Mouse (Mus musculus) hindbrain, postnatal 0 days (tissue): ENCODE measurements at regions not wholly inside any gene's neighbourhood (a gene's known extent, or its start where the extent isn't known, plus 50 kb on each side); places are given as distances from the start of the nearest gene placed in this dataset.

Experiments used
- ATAC-seq: fragments of 200-750 bp; cut with Nextera tagmentation; 2 replicates; pipeline ENCODE4 v1.8.0; 2017; ENCODE audit warnings: mild to moderate bottlenecking, moderate TSS enrichment, moderate library complexity
- DNase-seq: peaks from one replicate; pipeline ENCODE4 v3.0.0-alpha.2; 2015; ENCODE audit warnings: low spot score
- H3K27ac ChIP-seq: fragments of 300-500 bp; sonication (generic); 2 replicates; pipeline ENCODE4 v1.5.1; 2014; ENCODE audit warnings: mild to moderate bottlenecking
- H3K27me3 ChIP-seq: fragments of 300-500 bp; sonication (generic); 2 replicates; pipeline ENCODE4 v1.6.1; 2014; ENCODE audit warnings: low read length, mixed read lengths; ENCODE audit not compliant: insufficient read depth
- H3K36me3 ChIP-seq: fragments of 300-500 bp; sonication (generic); 2 replicates; pipeline ENCODE4 v1.6.1; 2014; ENCODE audit warnings: low read length, mixed read lengths; ENCODE audit not compliant: insufficient read depth
- H3K4me1 ChIP-seq: fragments of 300-500 bp; sonication (generic); 2 replicates; pipeline ENCODE4 v1.6.1; 2014; ENCODE audit warnings: antibody characterized with exemption, low read length, mixed read lengths; ENCODE audit not compliant: insufficient read depth
- H3K4me2 ChIP-seq: fragments of 300-500 bp; sonication (generic); 2 replicates; pipeline ENCODE4 v1.6.1; 2014; ENCODE audit warnings: low read depth, mild to moderate bottlenecking, low read length, moderate library complexity, mixed read lengths
- H3K4me3 ChIP-seq: fragments of 300-500 bp; sonication (generic); 2 replicates; pipeline ENCODE4 v1.5.1; 2014; ENCODE audit warnings: low read length
- H3K9ac ChIP-seq: fragments of 300-500 bp; sonication (generic); replicated peaks from 2 replicates; pipeline ENCODE4 v1.6.1; 2014; ENCODE audit warnings: mild to moderate bottlenecking, low read length, moderate library complexity, mixed read lengths
- H3K9me3 ChIP-seq: fragments of 300-500 bp; sonication (generic); 2 replicates; pipeline ENCODE4 v1.6.1; 2016; ENCODE audit warnings: low read length, mixed read lengths
- CTCF ChIP-seq: IDR thresholded peaks from 2 replicates; pipeline ENCODE4 v1.5.1; 2016; ENCODE audit warnings: antibody characterized with exemption, control low read depth, low read depth
- WGBS: fragments of 180-500 bp; shearing (Covaris S2); extraction: QIAGEN DNeasy Blood & Tissue Kit; methylation state at CpG from one replicate; pipeline ENCODE4 v1.1.7; 2014; 5-methylcytosine and 5-hydroxymethylcytosine counted together

- Histone ChIP-seq H3K9ac (no peak overlapping the region), H3K4me2 (no peak overlapping the region), H3K36me3 (no peaks in the 10 kb centered on the region), H3K27me3 (no peaks in the 10 kb centered on the region), H3K4me3 (no peak overlapping the region), H3K27ac (no peak overlapping the region), H3K9me3 (no peaks in the 10 kb centered on the region), H3K4me1 (no peaks in the 10 kb centered on the region)
- peak; percentile 63 for DNase-seq
- TF ChIP-seq CTCF, result peak; percentile 82
- peak; percentile 75; the same call in 1 of the 2 replicates for ATAC-seq
- 85% methylated on average over 5 of the region's 5 CpGs for WGBS
These were observed 75.3 kb upstream of the Map2 start for GRCm38 (mm10) chr1:66099562-66100444.

GRCm38 (mm10) chr1:66101419-66101818 lies 73.7 kb upstream of the Map2 start:
- ATAC-seq (no peak), DNase-seq (no peak)
- H3K4me3 ChIP-seq, result no peak overlapping the region
- 37% methylated on average over 2 of the region's 2 CpGs for WGBS
- no peak overlapping the region for H3K4me2 ChIP-seq
- no peak overlapping the region for H3K27ac ChIP-seq
- H3K27me3 ChIP-seq, result no peaks in the 10 kb centered on the region
- H3K36me3 ChIP-seq, result no peaks in the 10 kb centered on the region
- no peaks in the 10 kb centered on the region for H3K4me1 ChIP-seq
- no peak overlapping the region for H3K9ac ChIP-seq
- TF ChIP-seq CTCF, result no peak
- H3K9me3 ChIP-seq, result no peaks in the 10 kb centered on the region

GRCm38 (mm10) chr1:66104493-66104892 lies 70.6 kb upstream of the Map2 start:
- H3K9ac ChIP-seq, result no peak overlapping the region
- DNase-seq (peak; percentile 57), ATAC-seq (peak; percentile 63; the same call in 1 of the 2 replicates)
- WGBS, result 35% methylated on average over 1 of the region's 1 CpGs
- peak; percentile 72 for TF ChIP-seq CTCF
- no peak overlapping the region for H3K27ac ChIP-seq
- no peaks in the 10 kb centered on the region for H3K27me3 ChIP-seq
- no peak overlapping the region for H3K4me3 ChIP-seq
- H3K36me3 ChIP-seq, result no peaks in the 10 kb centered on the region
- no peak overlapping the region for H3K4me2 ChIP-seq
- no peaks in the 10 kb centered on the region for H3K4me1 ChIP-seq
- no peaks in the 10 kb centered on the region for H3K9me3 ChIP-seq

GRCm38 (mm10) chr1:66105206-66105605 lies 69.9 kb upstream of the Map2 start:
- Histone ChIP-seq H3K27ac (no peak overlapping the region), H3K4me2 (no peak overlapping the region), H3K27me3 (no peaks in the 10 kb centered on the region), H3K9ac (no peak overlapping the region), H3K9me3 (no peaks in the 10 kb centered on the region), H3K4me3 (no peak overlapping the region), H3K36me3 (no peaks in the 10 kb centered on the region), H3K4me1 (no peaks in the 10 kb centered on the region)
- ATAC-seq, result no peak
- WGBS, result 94% methylated on average over 3 of the region's 5 CpGs
- no peak for DNase-seq
- TF ChIP-seq CTCF, result no peak

- 71% methylated on average over 3 of the region's 3 CpGs for WGBS
- Histone ChIP-seq H3K9ac (no peak overlapping the region), H3K27me3 (no peaks in the 10 kb centered on the region), H3K9me3 (no peaks in the 10 kb centered on the region), H3K4me2 (no peak overlapping the region), H3K27ac (no peak overlapping the region), H3K4me3 (no peak overlapping the region), H3K36me3 (no peaks in the 10 kb centered on the region), H3K4me1 (no peaks in the 10 kb centered on the region)
- ATAC-seq, result no peak
- no peak for TF ChIP-seq CTCF
- DNase-seq, result peak; percentile 24
These were observed 67.0 kb upstream of the Map2 start for GRCm38 (mm10) chr1:66108051-66108450.

- H3K9ac ChIP-seq, result no peak overlapping the region
- H3K9me3 ChIP-seq, result no peaks in the 10 kb centered on the region
- ATAC-seq (no peak), DNase-seq (no peak)
- no peak for TF ChIP-seq CTCF
- no peaks in the 10 kb centered on the region for H3K27me3 ChIP-seq
- no peaks in the 10 kb centered on the region for H3K4me1 ChIP-seq
- H3K4me2 ChIP-seq, result no peak overlapping the region
- H3K36me3 ChIP-seq, result no peaks in the 10 kb centered on the region
- no peak overlapping the region for H3K27ac ChIP-seq
- WGBS, result 62% methylated on average over 1 of the region's 1 CpGs
- no peak overlapping the region for H3K4me3 ChIP-seq
These were observed 61.2 kb upstream of the Map2 start for GRCm38 (mm10) chr1:66113916-66114315.

- H3K4me2 ChIP-seq, result no peak overlapping the region
- WGBS, result 38% methylated on average over 3 of the region's 3 CpGs
- no peaks in the 10 kb centered on the region for H3K9me3 ChIP-seq
- H3K36me3 ChIP-seq, result no peaks in the 10 kb centered on the region
- no peak overlapping the region for H3K9ac ChIP-seq
- H3K4me1 ChIP-seq, result no peaks in the 10 kb centered on the region
- DNase-seq (peak; percentile 32), ATAC-seq (no peak)
- no peaks in the 10 kb centered on the region for H3K27me3 ChIP-seq
- no peak overlapping the region for H3K27ac ChIP-seq
- no peak overlapping the region for H3K4me3 ChIP-seq
- TF ChIP-seq CTCF, result no peak
These were observed 59.7 kb upstream of the Map2 start for GRCm38 (mm10) chr1:66115330-66115729.
